Comparison of ENCODE assay signal across 7 mouse cellular contexts in genomic region chr12:109459481-109460401, GRCm38 (mm10). TPM values are rescaled to one million over a fixed set of nuclear protein-coding genes. Genes with fewer than 3 reads are reported as not detected.
DNase-seq lines count a peak whose midpoint lies in the region; ATAC-seq and TF ChIP-seq lines count a peak whose summit lies in the region.

No protein-coding gene starts in this region.

- H3K4me3 ChIP-seq in lung, postnatal 0 days (ENCODE audit: low read depth, low read length) = no peak overlapping the region
- H3K4me3 ChIP-seq in hindbrain, embryonic 11.5 days (ENCODE audit: low read depth, low read length) = 0 out of 2 replicates have a peak overlapping the region, but pooled peaks have one; percentile 4
- H3K4me3 ChIP-seq in midbrain, embryonic 13.5 days (replicated peaks) = peak overlapping the region; percentile 17
- no peak overlapping the region for H3K4me3 ChIP-seq in gastrocnemius, adult 2 months

- TF ChIP-seq CTCF in lung, postnatal 0 days (IDR thresholded peaks at IDR 0.05) = no peak
- TF ChIP-seq CTCF in gastrocnemius, adult 2 months (IDR thresholded peaks at IDR 0.05) = no peak

- no peaks in the 10 kb centered on the region for H3K36me3 ChIP-seq in lung, postnatal 0 days (ENCODE audit: insufficient read depth, low read length)
- no peaks in the 10 kb centered on the region for H3K36me3 ChIP-seq in hindbrain, embryonic 11.5 days (ENCODE audit: control insufficient read depth, insufficient read depth, low read length)
- no peaks in the 10 kb centered on the region for H3K36me3 ChIP-seq in midbrain, embryonic 13.5 days

- ATAC-seq in lung, postnatal 0 days = peak; percentile 10; the same call in 1 of the 2 replicates
- peak; percentile 36; the same call in 1 of the 2 replicates for ATAC-seq in hindbrain, embryonic 11.5 days (ENCODE audit: low FRiP score)
- ATAC-seq in midbrain, embryonic 13.5 days = peak; percentile 18

- no peak for TF ChIP-seq EP300 in lung, postnatal 0 days (IDR thresholded peaks at IDR 0.05)

- no peak for DNase-seq in lung, postnatal 0 days (ENCODE audit: low spot score)
- DNase-seq in lung, postnatal 36 days = no peak
- peak; percentile 9 for DNase-seq in hindbrain, embryonic 11.5 days (ENCODE audit: low spot score)
- DNase-seq in cerebellum, postnatal 14 days = no peak
- no peak for DNase-seq in embryo, embryonic 9.5 days (ENCODE audit: extremely low spot score)
- DNase-seq in gastrocnemius, adult 2 months = no peak

- H3K9me3 ChIP-seq in lung, postnatal 0 days (ENCODE audit: low read length) = no peaks in the 10 kb centered on the region
- H3K9me3 ChIP-seq in hindbrain, embryonic 11.5 days (ENCODE audit: control insufficient read depth, low read length) = no peaks in the 10 kb centered on the region
- H3K9me3 ChIP-seq in midbrain, embryonic 13.5 days = no peaks in the 10 kb centered on the region

- H3K27ac ChIP-seq in lung, postnatal 0 days (ENCODE audit: low read length) = no peak overlapping the region
- H3K27ac ChIP-seq in hindbrain, embryonic 11.5 days (ENCODE audit: low read depth, low read length) = no peak overlapping the region
- no peak overlapping the region for H3K27ac ChIP-seq in midbrain, embryonic 13.5 days
- H3K27ac ChIP-seq in gastrocnemius, adult 2 months = no peak overlapping the region

- intact Hi-C loops in gastrocnemius, adult 2 months (cut with DNase I) = no loop called here

- peak overlapping the region; percentile 25; the same call in 1 of the 2 replicates for H3K4me2 ChIP-seq in lung, postnatal 0 days (replicated peaks; ENCODE audit: low read depth, low read length)
- H3K4me2 ChIP-seq in hindbrain, embryonic 11.5 days (replicated peaks; ENCODE audit: low read depth, low read length) = peak overlapping the region; percentile 24; the same call in 1 of the 2 replicates
- peak overlapping the region; percentile 43 for H3K4me2 ChIP-seq in midbrain, embryonic 13.5 days (replicated peaks)

- H3K27me3 ChIP-seq in lung, postnatal 0 days (replicated peaks; ENCODE audit: insufficient read depth, low read length) = no peaks in the 10 kb centered on the region
- peaks cover 45% of the 10 kb centered on the region for H3K27me3 ChIP-seq in hindbrain, embryonic 11.5 days (ENCODE audit: control insufficient read depth, insufficient read depth, low read length)
- peaks cover 68% of the 10 kb centered on the region for H3K27me3 ChIP-seq in midbrain, embryonic 13.5 days

- H3K9ac ChIP-seq in lung, postnatal 0 days (replicated peaks; ENCODE audit: low read depth) = no peak overlapping the region
- 0 out of 2 replicates have a peak overlapping the region, but pooled peaks have one; percentile 8 for H3K9ac ChIP-seq in hindbrain, embryonic 11.5 days (ENCODE audit: low read depth, low read length)
- H3K9ac ChIP-seq in midbrain, embryonic 13.5 days (replicated peaks) = 0 out of 2 replicates have a peak overlapping the region, but pooled peaks have one; percentile 21

- 44% methylated on average over 49 of the region's 49 CpGs for WGBS in lung, postnatal 0 days
- WGBS in hindbrain, embryonic 11.5 days = 26% methylated on average over 48 of the region's 49 CpGs
- WGBS in midbrain, embryonic 13.5 days = 29% methylated on average over 49 of the region's 49 CpGs

- H3K4me1 ChIP-seq in lung, postnatal 0 days (ENCODE audit: insufficient read depth, low read depth, low read length) = 0 out of 2 replicates have a peak, but pooled peaks cover 4% of the 10 kb centered on the region
- peaks cover 26% of the 10 kb centered on the region for H3K4me1 ChIP-seq in hindbrain, embryonic 11.5 days (replicated peaks; ENCODE audit: control insufficient read depth, insufficient read depth, low read length)
- H3K4me1 ChIP-seq in midbrain, embryonic 13.5 days (replicated peaks) = peaks cover 51% of the 10 kb centered on the region

RNA-seq across cellular contexts. Expression of gene Dlk1, which starts 7.1 kb away (rescaled TPM):
- 176 and 364 TPM in 2 replicates for polyA plus RNA-seq in lung, postnatal 0 days (2015; fragmentation: Nextera tagmentation; extraction: Ambion mirVana)
- polyA plus RNA-seq in hindbrain, embryonic 11.5 days (2014; fragmentation: Nextera tagmentation; extraction: Ambion mirVana) = 77.7 and 84.4 TPM in 2 replicates
- 117 and 118 TPM in 2 replicates for polyA plus RNA-seq in midbrain, embryonic 13.5 days (2015; fragmentation: Nextera tagmentation; extraction: Ambion mirVana)
- 1 to 10 TPM in 1 of 2 experiments, under 1 TPM in 1; 0.45 to 1.7 TPM for total RNA-seq in gastrocnemius, adult 2 months (2021)

Comparison
In these comparisons a context has a peak if more than half of its experiments do, and no peak if none do; other contexts are left out.
1. H3K4me3 ChIP-seq: peak in hindbrain, embryonic 11.5 days (single experiment) and midbrain, embryonic 13.5 days (single experiment); none in lung, postnatal 0 days (single experiment) and gastrocnemius, adult 2 months (single experiment).
2. Peak in every context shown above with its lines, with median percentiles within 50 percentile points of each other: ATAC-seq and H3K4me2 ChIP-seq.